Mouse (Mus musculus) skeletal muscle tissue, adult 2 months (tissue): ENCODE results near the gene Plekhm2.

ENCODE experiments used
- DNase-seq: peaks from one replicate; pipeline ENCODE4 v3.0.0-alpha.2; 2012; ENCODE audit warnings: low read depth, low spot score

Plekhm2 gene

DNA sequence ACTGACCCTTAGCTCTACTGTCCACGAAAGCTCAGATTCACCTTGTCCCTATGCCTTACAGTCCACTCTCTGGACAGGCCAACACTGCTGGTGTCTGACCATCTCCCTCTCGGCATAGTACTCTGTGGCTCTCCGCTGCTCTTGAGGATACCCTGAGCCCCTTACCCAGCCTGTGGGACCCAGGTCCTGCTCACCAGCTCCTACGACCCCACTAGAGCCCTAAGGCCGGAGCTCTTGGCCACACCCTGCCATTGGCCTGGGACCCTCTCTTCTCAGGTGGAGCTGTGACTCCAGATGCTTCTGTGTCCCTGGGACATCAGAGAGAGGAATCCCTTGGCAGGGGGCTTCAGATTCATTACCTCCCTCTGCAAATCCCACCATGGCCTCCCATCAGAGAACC, 59.3 kb downstream of the Plekhm2 start:
- no peak for DNase-seq

- DNase-seq = no peak
Observed at GRCm38 (mm10) chr4:141604493-141604892, 60.2 kb downstream of the Plekhm2 start.

GRCm38 (mm10) chr4:141603921-141604320, 60.8 kb downstream of the Plekhm2 start:
- no peak for DNase-seq

DNA sequence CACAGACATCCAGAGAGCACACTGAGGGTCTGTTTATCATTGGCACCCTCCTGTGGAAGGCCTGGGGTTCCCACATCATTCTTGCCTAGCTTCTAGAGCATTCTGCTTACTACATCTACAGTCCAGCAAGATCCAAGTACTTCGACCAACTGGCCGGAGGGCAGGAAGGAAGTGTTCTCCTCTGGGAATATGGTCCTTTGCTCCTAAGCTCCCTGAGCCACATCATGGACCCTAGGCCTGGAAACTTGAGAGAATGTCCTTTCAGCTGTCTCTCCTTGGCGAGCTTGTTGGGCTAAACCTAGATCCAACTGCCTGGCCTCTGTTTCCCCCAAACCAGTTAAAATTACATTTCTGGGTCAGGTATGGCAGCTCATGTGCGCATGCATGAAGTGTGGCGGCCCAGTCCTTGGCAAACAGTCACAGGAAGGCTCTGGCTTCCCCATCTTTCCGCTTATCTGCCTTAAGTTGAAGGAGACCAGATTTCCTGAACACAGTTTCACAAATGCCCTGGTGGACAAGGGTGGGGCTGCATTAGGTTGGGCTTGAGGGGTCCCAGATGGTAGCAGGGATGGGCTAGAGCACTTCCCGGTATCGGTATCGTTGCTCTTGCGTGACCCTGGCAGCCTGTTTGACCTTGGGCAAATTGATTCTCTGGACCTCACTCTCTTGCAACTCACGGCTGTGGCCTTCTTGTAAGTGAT, 62.0 kb downstream of the Plekhm2 start:
- peak; percentile 44 for DNase-seq

- DNase-seq = no peak
Observed at GRCm38 (mm10) chr4:141601148-141601862, 63.4 kb downstream of the Plekhm2 start.

DNA sequence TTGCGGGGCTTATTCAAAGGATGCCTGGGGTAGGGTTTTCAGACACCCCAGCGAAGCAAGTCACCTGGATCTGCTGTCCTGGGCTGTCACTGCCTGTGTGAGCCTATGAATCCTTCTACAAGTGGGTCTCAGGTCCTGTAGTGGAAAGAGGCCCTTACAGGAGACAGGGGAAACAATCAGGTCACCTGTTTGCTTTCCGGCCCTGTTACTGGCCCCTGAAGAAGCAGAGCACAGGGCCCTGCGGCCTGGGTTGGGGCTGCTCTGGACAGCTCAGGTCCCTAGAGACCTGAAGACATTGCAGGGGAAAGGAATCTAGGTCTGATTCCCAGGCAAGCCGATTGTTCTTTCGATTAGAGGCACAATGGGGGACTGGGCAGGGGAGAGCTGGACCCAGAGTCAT, 64.3 kb downstream of the Plekhm2 start:
- no peak for DNase-seq

DNA sequence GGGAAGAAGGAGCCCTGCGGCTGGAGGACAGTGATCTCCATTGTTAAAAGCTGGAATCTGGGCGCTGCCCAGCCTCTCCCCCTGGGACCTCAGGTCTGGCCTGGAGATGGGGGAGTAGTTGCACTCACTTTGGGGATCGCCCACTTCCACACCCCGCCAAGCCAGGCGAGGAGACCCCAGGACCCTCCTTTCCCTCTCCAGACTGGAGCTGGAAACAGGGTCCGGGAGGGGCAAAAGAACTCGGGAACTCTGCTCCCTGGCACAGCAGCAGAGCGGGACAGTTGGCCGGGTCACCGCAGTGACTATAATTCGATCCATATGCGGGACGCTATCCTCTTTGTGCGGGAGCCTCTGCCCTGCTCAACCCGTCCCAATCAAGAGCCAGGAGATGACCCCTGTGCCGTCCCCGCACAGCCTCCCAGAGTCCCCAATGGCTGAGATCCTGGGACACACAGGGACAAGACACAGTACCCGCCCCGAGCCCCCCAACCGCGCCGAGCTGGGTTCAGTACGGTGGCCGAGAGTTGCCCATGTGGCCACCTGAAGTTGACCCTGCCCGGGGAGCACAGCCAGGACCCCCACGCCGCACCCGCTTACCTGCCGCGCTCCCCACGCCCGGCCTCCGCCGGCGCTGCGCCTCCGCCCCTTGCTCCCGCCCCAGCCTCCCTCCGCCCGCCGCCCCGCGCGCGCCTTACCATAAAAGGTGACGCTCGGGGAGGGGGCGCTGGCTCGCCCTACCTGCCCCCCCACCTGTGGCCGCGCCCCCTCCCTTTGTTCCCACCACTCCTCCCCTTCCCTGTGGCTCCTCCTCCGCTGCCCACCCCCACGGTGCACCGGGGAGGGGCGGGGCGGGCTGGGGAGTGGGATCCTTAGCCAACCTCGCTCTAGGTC, 65.2 kb downstream of the Plekhm2 start:
- no peak for DNase-seq

DNA sequence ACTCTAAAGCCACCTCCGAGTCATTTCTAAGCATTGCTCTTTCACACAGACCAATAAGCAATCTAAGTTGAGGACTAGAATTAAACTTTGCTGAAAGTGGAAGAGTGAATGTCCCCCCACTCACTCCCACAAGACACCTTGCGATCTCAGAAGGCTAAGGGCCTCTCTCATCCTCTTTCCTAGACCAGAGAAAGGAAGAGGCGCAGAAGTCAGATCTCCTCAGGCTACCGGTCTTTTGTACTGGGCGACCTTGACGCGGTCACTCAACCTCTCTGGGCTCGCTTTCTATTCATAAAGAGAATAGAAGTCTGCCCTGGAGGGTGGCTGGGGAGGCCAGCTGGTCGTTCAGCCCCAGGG, 65.8 kb downstream of the Plekhm2 start:
- no peak for DNase-seq

DNA sequence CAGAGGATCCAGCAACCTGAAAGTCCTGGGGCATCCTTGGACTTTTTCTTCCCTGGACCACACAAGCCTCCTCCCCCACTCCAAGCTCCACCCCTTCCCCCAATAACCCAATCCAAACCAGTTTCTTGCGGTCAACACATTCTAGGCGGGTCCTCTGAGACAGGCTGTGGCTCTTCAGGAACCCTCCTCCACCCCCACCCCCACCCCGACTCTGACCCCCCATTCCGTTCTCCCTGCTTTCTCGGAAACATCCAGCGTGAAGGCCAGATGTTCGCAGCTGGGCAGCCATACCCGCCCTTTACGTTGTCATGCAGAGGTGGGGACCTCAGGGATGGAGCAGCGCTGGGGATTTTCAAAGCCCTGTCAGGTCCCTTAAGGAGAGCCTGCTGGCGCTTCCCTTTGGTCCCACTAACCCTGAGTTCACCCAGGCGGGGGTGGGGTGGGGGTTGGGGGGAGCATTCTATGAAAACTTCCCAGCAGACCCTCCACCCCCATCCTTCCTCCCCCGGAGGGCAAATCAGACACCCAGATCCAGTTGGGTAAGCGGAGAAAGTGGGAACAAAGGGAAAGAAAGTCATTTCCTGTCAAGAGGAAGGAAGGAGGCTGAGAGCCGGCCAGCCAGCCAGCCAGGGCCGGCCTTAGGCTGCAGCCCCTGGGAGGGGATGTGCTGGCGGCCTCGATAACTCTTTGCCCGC, 66.4 kb downstream of the Plekhm2 start:
- no peak for DNase-seq

- DNase-seq = no peak
Observed at GRCm38 (mm10) chr4:141596700-141597328, 67.9 kb downstream of the Plekhm2 start.

GRCm38 (mm10) chr4:141595605-141596268, 69.0 kb downstream of the Plekhm2 start:
- no peak for DNase-seq

GRCm38 (mm10) chr4:141595138-141595537, 69.6 kb downstream of the Plekhm2 start:
- DNase-seq = no peak

DNA sequence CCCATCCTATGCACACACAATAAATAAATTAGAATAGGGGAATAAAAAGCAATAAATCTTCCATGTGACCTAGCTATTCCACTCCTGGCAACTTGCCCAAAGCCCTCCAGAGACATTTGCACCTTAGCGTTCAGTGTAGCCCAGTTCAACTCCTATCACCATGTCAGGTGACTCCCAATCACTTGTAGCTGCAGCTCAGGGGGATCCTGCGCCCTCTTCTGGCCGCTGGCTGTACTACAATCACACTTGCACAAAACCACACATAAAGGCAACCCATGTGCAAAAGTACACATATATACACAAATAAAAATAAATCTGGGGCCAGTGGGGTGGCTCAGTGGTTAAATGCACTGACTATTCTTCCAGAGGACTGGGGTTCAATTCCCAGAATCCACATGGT, 73.2 kb downstream of the Plekhm2 start:
- DNase-seq = no peak

DNA sequence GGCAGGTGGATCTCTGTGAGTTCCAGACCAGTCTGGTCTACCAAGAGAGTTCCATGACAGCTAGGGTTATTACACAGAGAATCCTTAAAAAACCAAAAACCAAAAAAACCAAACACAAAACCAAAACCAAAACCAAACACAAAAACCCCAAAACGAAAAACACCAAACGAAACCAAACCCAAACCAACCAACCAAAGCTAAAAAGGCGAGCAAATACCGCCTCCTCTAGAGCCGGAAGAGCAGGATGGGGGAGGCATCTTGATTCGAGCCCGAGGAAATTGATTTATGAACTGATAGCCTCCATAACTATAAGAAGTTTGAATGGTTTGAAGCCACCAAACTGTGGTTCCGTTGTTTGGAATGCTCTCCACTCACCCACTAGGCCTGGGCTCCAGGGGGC, 80.8 kb downstream of the Plekhm2 start:
- no peak for DNase-seq

DNA sequence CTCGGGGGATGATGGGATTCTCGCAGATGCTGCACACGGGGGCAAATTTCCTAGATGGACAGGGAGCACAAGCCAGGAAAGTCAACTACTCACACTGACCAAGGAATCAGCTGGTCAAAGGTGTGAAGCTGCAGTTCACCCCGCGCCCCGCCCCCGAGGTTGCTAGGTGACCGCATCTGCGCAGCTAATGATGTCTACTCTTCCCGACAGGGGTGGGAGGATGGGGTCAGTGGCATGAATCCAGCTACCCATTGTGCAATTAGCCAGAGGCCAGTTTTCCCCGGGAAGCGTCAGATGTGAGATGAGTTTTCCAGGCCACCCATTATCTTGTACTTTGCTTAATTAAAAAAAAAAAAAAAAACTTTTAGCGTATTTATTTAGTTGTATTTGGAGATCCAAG, 83.6 kb downstream of the Plekhm2 start:
- no peak for DNase-seq

DNA sequence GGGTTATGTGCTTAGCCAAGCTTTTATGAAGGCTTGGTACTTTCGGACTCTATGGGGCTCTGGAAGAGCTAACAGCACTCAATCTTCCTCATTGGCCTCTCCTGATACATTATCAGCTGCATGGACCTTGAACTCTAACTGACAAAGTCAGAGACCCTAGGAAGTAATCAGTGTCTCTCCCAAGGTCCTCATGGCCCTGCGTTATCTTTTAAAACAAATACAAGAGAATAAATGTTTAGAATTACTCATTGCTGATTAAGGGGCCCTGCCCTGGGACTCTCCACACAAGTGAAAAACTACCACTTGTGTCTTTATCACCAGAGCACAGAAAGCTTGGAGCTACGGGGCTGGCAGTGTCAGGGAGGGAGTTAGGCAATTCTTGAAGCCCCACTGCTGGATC, 85.9 kb downstream of the Plekhm2 start:
- no peak for DNase-seq

DNA sequence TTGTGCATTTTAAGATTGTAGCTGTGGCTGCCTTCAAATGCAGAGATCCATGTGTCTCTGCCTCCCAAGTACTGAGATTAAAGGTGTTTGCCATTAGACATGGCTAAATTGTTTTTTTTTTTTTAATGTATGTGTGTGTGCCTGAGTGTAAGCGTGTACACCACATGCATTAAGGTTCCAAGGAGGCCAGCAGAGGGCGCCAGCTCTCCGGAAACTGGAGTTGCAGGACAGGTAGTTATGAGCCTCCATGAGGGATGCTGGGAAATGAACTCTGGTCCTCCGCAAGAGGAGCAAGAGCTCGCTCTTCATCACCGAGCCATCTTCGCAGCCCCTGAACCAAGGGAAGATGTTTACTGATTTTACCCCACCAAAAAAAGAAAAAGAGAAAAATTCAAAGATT, 87.8 kb downstream of the Plekhm2 start:
- no peak for DNase-seq

GRCm38 (mm10) chr4:141576404-141576803, 88.3 kb downstream of the Plekhm2 start:
- DNase-seq = no peak
